Mouse (Mus musculus) bone marrow macrophage, adult 2 months (primary cell): ENCODE results near the gene Gm10840. TPM values are rescaled to one million over a fixed set of nuclear protein-coding genes. Genes with fewer than 3 reads are reported as not detected.
"Not testable (repeated sequence)": the region's sequence is repeated elsewhere in the genome, so short reads cannot be mapped to it uniquely, and the experiment has no call there.

Source experiments
- H3K27ac ChIP-seq: 2 replicates; pipeline ENCODE4 v1.5.1; 2012; ENCODE audit warnings: low read depth, low read length; ENCODE audit not compliant: insufficient read depth
- H3K4me1 ChIP-seq: 2 replicates; pipeline ENCODE4 v1.6.1; 2012; ENCODE audit warnings: low read length; ENCODE audit not compliant: control insufficient read depth, insufficient read depth
- H3K4me3 ChIP-seq: 2 replicates; pipeline ENCODE4 v1.5.1; 2012; ENCODE audit warnings: mild to moderate bottlenecking, low read length, moderate library complexity; ENCODE audit not compliant: insufficient read depth
- CTCF ChIP-seq: IDR thresholded peaks from 2 replicates; pipeline ENCODE4 v1.5.1; 2012; ENCODE audit warnings: low read depth, mild to moderate bottlenecking, low read length, moderate library complexity
- POLR2A ChIP-seq: IDR thresholded peaks from 2 replicates; pipeline ENCODE4 v1.6.1; 2012; ENCODE audit warnings: mild to moderate bottlenecking, low read depth, low read length, borderline replicate concordance
- polyA plus RNA-seq: library from polyadenylated mRNA; stranded (reverse); fragments of >200 nt; gene quantifications from 2 replicates; pipeline ENCODE4 v1.2.4, GENCODE M21; 2012; ENCODE audit not compliant: missing spikeins, insufficient read depth, insufficient read length

The Gm10840 gene
- polyA plus RNA-seq, 1 experiment: not detected

- Histone ChIP-seq H3K27ac (no peak overlapping the region), H3K4me1 (peaks cover 13% of the 10 kb centered on the region; the same call in 1 of the 2 replicates), H3K4me3 (no peak overlapping the region)
- no peak for TF ChIP-seq POLR2A
- no peak for TF ChIP-seq CTCF
These were observed 34.2 kb downstream of the Gm10840 start for GRCm38 (mm10) chr11:106194891-106195290.

DNA sequence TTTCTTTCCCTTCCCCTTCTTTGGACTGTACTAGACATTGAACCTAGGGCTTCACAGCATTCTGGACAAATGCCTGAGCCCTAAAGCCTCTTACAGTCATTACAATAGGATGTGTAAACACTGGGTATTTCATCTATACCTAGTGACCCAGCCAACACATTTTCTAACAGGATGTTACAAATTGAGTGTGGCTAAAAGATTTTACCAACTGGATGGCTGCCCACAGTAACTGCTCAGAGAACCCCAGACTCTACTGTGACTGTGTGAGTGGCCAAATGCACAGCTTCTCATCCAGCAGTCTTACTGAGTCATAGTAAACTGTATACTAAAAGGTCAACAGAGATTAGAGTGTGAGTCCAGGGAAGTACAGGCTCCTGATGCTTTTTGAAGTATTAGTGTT is 34.7 kb downstream of the Gm10840 start:
- TF ChIP-seq CTCF: no peak
- no peak for TF ChIP-seq POLR2A
- H3K4me1 ChIP-seq: peaks cover 13% of the 10 kb centered on the region; the same call in 1 of the 2 replicates
- H3K4me3 ChIP-seq: no peak overlapping the region
- H3K27ac ChIP-seq: no peak overlapping the region

DNA sequence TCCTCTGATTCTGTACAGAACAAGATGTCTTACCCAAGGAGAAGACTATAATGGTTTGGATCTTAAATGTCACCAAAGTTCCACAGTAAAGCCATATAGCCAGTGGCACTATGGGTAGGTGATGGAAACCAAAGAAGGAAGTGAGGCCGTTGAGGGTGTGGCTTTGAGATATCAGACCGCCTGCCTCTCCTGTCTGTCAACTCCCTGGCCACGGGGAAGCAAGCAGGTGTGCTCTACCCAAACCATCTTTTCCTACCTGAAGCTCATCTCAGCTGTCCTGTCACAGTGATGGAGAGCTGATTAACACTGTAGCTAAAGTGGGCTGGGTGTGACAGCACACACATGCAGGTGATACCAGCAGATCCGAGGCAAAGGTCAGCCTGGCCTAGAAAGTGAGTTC is 37.6 kb downstream of the Gm10840 start:
- H3K4me1 ChIP-seq: peaks cover 17% of the 10 kb centered on the region
- TF ChIP-seq CTCF (no peak), POLR2A (no peak)
- no peak overlapping the region for H3K27ac ChIP-seq
- no peak overlapping the region for H3K4me3 ChIP-seq

DNA sequence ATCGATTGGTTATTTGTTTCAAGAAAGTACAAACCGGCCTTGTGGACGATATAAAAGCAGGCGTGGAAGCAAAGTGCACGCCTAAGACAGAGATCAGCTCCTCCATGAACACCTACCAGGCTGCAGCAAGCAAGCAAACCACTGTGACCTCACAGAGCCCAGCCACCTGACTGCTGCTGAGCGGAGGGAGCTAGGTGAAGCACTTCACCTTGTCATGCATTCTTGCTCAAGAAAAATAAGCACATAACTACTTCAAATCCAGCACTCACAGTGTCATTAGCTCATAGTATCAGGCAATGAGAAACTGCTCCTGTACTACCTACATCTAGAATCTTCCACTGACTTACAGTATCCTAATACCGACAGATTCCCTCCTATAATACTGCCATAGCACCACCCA is 39.3 kb downstream of the Gm10840 start:
- H3K27ac ChIP-seq, H3K4me3 ChIP-seq: not testable (repeated sequence)
- peaks cover 13% of the 10 kb centered on the region for H3K4me1 ChIP-seq

GRCm38 (mm10) chr11:106200756-106201155 is 40.1 kb downstream of the Gm10840 start:
- H3K4me1 ChIP-seq: peaks cover 12% of the 10 kb centered on the region
- H3K4me3 ChIP-seq: no peak overlapping the region
- H3K27ac ChIP-seq: no peak overlapping the region
- TF ChIP-seq POLR2A (no peak), CTCF (no peak)

DNA sequence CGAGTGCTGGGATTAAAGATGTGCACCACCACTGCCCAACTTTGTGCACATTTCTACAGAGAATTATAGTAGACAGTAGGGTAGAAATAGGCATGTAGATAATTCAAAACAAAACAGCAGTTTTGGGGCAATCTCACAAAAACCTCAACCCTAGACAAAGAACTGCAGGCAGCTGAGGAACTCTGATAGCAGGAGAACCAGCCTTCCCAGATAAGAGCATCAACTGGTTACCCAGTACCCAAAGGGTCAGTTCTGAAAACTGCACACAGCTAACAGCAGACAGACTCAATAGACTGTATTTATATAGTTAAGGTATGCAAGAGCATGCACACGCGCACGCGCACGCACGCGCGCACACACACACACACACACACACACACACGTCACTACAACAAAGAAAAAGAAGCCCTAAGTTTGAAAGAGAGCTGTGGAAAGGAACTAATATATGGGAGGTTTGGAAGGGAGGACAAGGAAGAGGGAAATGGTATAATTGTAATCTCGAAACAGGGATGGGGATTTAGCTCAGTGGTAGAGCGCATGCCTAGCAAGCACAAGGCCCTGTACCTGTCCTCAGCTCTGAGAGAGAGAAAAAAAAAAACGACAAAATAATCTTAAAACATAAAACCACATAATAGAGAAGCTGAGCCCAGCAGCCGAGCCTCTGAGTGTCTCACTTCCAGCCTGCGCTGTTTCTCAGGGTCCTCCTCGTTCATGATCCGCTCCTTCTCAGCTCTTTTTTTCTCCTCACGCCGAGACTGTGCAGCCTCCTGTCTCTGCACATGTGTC is 40.9 kb downstream of the Gm10840 start:
- H3K4me3 ChIP-seq: no peak overlapping the region

DNA sequence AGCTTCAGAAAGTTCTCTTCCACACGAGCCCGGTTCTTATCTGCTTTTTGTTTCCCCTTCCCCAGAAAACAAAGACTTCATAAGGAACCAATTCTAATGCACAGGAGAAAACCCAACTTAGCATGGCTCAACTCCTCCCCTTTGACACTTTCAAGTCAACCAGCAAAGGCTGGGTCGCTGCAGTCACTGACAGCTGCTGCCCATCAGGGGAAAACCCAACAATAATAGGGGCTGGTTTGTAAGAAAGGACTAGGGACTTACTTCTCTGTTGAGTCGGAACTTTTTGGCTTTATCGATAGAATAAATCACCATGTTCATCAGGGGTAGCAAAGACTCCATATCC is 41.4 kb downstream of the Gm10840 start, which contains the start of gene Strada:
TSS of gene Strada (minus strand) at position 46 of the 343 bp plus-strand sequence.
- Histone ChIP-seq H3K27ac (peak within 1 kb of the TSS; percentile 52), H3K4me3 (no peak within 1 kb of the TSS), H3K4me1 (peaks cover 12% of the 10 kb centered on the region)
- no peak for TF ChIP-seq CTCF
- TF ChIP-seq POLR2A: no peak

More for the DNA sequence above, 40.9 kb downstream of the Gm10840 start:
- H3K4me1 ChIP-seq: peaks cover 12% of the 10 kb centered on the region
- TF ChIP-seq POLR2A: no peak
- TF ChIP-seq CTCF: no peak
- H3K27ac ChIP-seq: peak overlapping the region; percentile 52; the same call in 1 of the 2 replicates

Other genes starting within 250 kb of the Gm10840 start
- not detected in 2 replicates for gene Cyb561, start 207.5 kb upstream of the Gm10840 start, polyA plus RNA-seq
- 0.27 and 0.88 TPM in 2 replicates for gene Ace, start 192.9 kb upstream of the Gm10840 start, polyA plus RNA-seq
- not detected in 2 replicates for gene Ace3, start 166.2 kb upstream of the Gm10840 start, polyA plus RNA-seq
- not detected in 2 replicates for gene Kcnh6, start 152.7 kb upstream of the Gm10840 start, polyA plus RNA-seq
- gene Dcaf7, start 124.0 kb upstream of the Gm10840 start, polyA plus RNA-seq: 48.8 and 55.3 TPM in 2 replicates
- 7.2 and 7.6 TPM in 2 replicates for gene Taco1, start 94.8 kb upstream of the Gm10840 start, polyA plus RNA-seq
- 67.0 and 70.9 TPM in 2 replicates for gene Map3k3, start 76.2 kb upstream of the Gm10840 start, polyA plus RNA-seq
- gene Limd2, start within 50 bp of the Gm10840 start, polyA plus RNA-seq: 263 and 272 TPM in 2 replicates
- 23.8 and 25.4 TPM in 2 replicates for gene Strada, start 41.3 kb downstream of the Gm10840 start, polyA plus RNA-seq
- 97.3 and 99.5 TPM in 2 replicates for gene Ccdc47, start 55.5 kb downstream of the Gm10840 start, polyA plus RNA-seq
- gene Ddx42, start 56.1 kb downstream of the Gm10840 start, polyA plus RNA-seq: 42.8 and 46.3 TPM in 2 replicates
- gene Ftsj3, start 95.2 kb downstream of the Gm10840 start, polyA plus RNA-seq: 17.7 and 21.7 TPM in 2 replicates
- gene Psmc5, start 95.3 kb downstream of the Gm10840 start, polyA plus RNA-seq: 76.9 and 78.8 TPM in 2 replicates
- gene Smarcd2, start 112.1 kb downstream of the Gm10840 start, polyA plus RNA-seq: 89.5 and 89.8 TPM in 2 replicates
- gene Tcam1, start 115.8 kb downstream of the Gm10840 start, polyA plus RNA-seq: not detected in 2 replicates
- not detected in 2 replicates for gene Gh, start 141.0 kb downstream of the Gm10840 start, polyA plus RNA-seq
- gene Cd79b, start 153.9 kb downstream of the Gm10840 start, polyA plus RNA-seq: 5.1 and 6.5 TPM in 2 replicates
- not detected in 2 replicates for gene Scn4a, start 192.4 kb downstream of the Gm10840 start, polyA plus RNA-seq
- gene Prr29, start 204.6 kb downstream of the Gm10840 start, polyA plus RNA-seq: not detected in 2 replicates
- 7.4 and 9.4 TPM in 2 replicates for gene Icam2, start 227.2 kb downstream of the Gm10840 start, polyA plus RNA-seq